Mouse (Mus musculus) heart, postnatal 0 days (tissue): ENCODE measurements around the gene Rsf1. TPM values are rescaled to one million over a fixed set of nuclear protein-coding genes. Genes with fewer than 3 reads are reported as not detected.
A peak's percentile ranks its signal among the peaks of the same experiment; 100 is the strongest.

Experiments used
- ATAC-seq: fragments of 200-750 bp; cut with Nextera tagmentation; 2 replicates; pipeline ENCODE4 v1.8.0; 2017; ENCODE audit warnings: low read depth, moderate number of reproducible peaks, moderate library complexity; ENCODE audit not compliant: insufficient read depth
- DNase-seq: peaks from one replicate; pipeline ENCODE4 v3.0.0-alpha.2; 2016; ENCODE audit warnings: low spot score
- H3K27ac ChIP-seq: fragments of 300-500 bp; sonication (generic); 2 replicates; pipeline ENCODE4 v1.5.1; 2014; ENCODE audit warnings: low read depth, mild to moderate bottlenecking
- H3K27me3 ChIP-seq: fragments of 300-500 bp; sonication (generic); 2 replicates; pipeline ENCODE4 v1.6.1; 2014; ENCODE audit warnings: low read length, mixed read lengths; ENCODE audit not compliant: control insufficient read depth, insufficient read depth
- H3K36me3 ChIP-seq: fragments of 300-500 bp; sonication (generic); replicated peaks from 2 replicates; pipeline ENCODE4 v1.6.1; 2014; ENCODE audit warnings: low read length, mixed read lengths; ENCODE audit not compliant: control insufficient read depth, insufficient read depth
- H3K4me1 ChIP-seq: fragments of 300-500 bp; sonication (generic); 2 replicates; pipeline ENCODE4 v1.6.1; 2014; ENCODE audit warnings: antibody characterized with exemption; ENCODE audit not compliant: control insufficient read depth, insufficient read depth
- H3K4me2 ChIP-seq: fragments of 300-500 bp; sonication (generic); 2 replicates; pipeline ENCODE4 v1.6.1; 2014; ENCODE audit warnings: low read depth, mild to moderate bottlenecking, low read length, moderate library complexity
- H3K4me3 ChIP-seq: fragments of 300-500 bp; sonication (generic); 2 replicates; pipeline ENCODE4 v1.5.1; 2014; ENCODE audit warnings: low read depth, low read length
- H3K9ac ChIP-seq: fragments of 300-500 bp; sonication (generic); replicated peaks from 2 replicates; pipeline ENCODE4 v1.6.1; 2014; ENCODE audit warnings: low read depth, low read length, mixed read lengths
- H3K9me3 ChIP-seq: fragments of 300-500 bp; sonication (generic); replicated peaks from 2 replicates; pipeline ENCODE4 v1.6.1; 2016; ENCODE audit warnings: low read length; ENCODE audit not compliant: control insufficient read depth
- CTCF ChIP-seq: IDR thresholded peaks from 2 replicates; pipeline ENCODE4 v1.5.1; 2016; ENCODE audit warnings: antibody characterized with exemption, control low read depth, low read depth
- EP300 ChIP-seq: IDR thresholded peaks from 2 replicates; pipeline ENCODE4 v1.6.1; 2016; ENCODE audit warnings: antibody characterized with exemption, low read depth
- WGBS: fragments of 180-500 bp; shearing (Covaris S2); extraction: QIAGEN DNeasy Blood & Tissue Kit; methylation state at CpG from one replicate; pipeline ENCODE4 v1.1.7; 2014; 5-methylcytosine and 5-hydroxymethylcytosine counted together
- polyA plus RNA-seq: library from polyadenylated mRNA; unstranded; fragments of >200 nt; fragmentation: Nextera tagmentation; extraction: Ambion mirVana; gene quantifications from 2 replicates; pipeline ENCODE4 v1.2.1, GENCODE M21; 2015
- total RNA-seq: library from RNA; depleted of rRNA; stranded (reverse); fragments of >200 nt; gene quantifications from 2 replicates; pipeline ENCODE4 v1.2.3, GENCODE M21; 2014; ENCODE audit warnings: low replicate concordance

The Rsf1 gene
- total and polyA plus RNA-seq, 2 experiments from 2014 or later: 7.6 to 10.6 TPM

DNA sequence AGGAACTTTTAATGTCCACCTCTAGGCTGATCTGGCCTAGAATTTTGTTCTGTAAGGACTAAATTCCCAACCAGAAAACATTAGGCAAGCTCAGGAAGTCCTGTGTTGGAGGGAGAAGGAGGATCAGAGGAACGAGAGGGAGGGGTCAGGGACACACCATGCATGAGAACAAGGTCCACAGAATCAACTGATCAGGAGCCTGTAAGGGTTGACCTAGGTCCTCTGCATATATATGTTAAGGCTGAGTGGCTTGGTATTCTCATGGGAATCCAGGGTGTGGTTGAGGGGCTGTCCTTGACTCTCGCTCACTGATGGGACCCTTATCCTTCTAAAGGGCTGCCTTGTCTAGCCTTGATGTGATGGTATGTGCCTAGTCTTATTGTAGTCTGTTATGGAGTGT is 16.1 kb upstream of the Rsf1 start:
- no peak overlapping the region for H3K4me3 ChIP-seq
- peaks cover 4% of the 10 kb centered on the region; the same call in 1 of the 2 replicates for H3K36me3 ChIP-seq
- no peak overlapping the region for H3K9ac ChIP-seq
- TF ChIP-seq EP300: no peak
- no peak for TF ChIP-seq CTCF
- WGBS: 74% methylated on average over 2 of the region's 2 CpGs
- DNase-seq (no peak), ATAC-seq (no peak)
- no peaks in the 10 kb centered on the region for H3K4me1 ChIP-seq
- H3K27ac ChIP-seq: no peak overlapping the region
- no peaks in the 10 kb centered on the region for H3K27me3 ChIP-seq
- H3K9me3 ChIP-seq: no peaks in the 10 kb centered on the region
- no peak overlapping the region for H3K4me2 ChIP-seq

DNA sequence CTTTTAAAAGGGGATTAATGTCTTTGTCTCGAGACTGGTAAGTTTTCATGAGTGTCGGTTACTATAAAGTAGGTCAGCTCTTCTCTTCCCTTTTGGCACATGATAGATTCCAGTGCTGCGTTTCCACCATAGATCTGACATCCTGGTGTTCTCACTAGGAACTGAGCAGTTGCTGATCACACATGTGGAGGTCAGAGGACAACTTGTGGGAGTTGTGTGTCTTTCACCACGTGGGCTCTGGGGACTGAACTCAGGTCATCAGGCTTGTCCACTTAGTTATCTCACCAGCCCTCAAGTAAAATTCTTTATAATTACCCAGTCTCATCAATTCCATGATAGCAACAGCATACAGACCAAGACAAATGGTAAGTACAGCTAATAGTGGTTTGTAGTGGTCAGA is 10.3 kb upstream of the Rsf1 start:
- H3K27me3 ChIP-seq: no peaks in the 10 kb centered on the region
- 72% methylated on average over 4 of the region's 4 CpGs for WGBS
- H3K27ac ChIP-seq: no peak overlapping the region
- ATAC-seq (no peak), DNase-seq (no peak)
- no peaks in the 10 kb centered on the region for H3K9me3 ChIP-seq
- no peak for TF ChIP-seq CTCF
- no peak for TF ChIP-seq EP300
- H3K4me3 ChIP-seq: no peak overlapping the region
- peaks cover 19% of the 10 kb centered on the region for H3K36me3 ChIP-seq
- H3K4me2 ChIP-seq: no peak overlapping the region
- no peaks in the 10 kb centered on the region for H3K4me1 ChIP-seq
- no peak overlapping the region for H3K9ac ChIP-seq

DNA sequence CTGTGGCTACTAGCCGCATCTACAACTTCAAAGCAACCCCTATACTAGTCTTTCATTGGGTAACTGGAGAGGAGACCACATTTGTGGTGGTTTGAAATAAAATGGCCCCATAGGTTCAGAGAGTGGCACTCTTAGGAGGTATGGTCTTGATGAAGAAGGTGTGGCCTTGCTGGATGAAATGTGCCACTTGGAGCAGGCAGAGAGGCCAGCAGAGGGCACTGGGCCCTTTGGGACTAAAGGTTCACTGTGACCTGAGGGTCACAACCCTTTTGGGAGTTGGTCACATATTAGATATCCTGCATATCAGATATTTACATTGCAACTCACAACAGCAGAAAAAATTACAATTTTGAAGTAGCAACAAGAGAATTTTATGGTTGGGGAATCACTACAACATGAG is 9.3 kb upstream of the Rsf1 start:
- DNase-seq: no peak
- no peaks in the 10 kb centered on the region for H3K4me1 ChIP-seq
- no peak overlapping the region for H3K4me2 ChIP-seq
- WGBS: 74% methylated on average over 1 of the region's 1 CpGs
- no peaks in the 10 kb centered on the region for H3K9me3 ChIP-seq
- peaks cover 26% of the 10 kb centered on the region for H3K36me3 ChIP-seq
- H3K27me3 ChIP-seq: no peaks in the 10 kb centered on the region
- H3K4me3 ChIP-seq: no peak overlapping the region
- peak; percentile 28 for TF ChIP-seq CTCF
- no peak for TF ChIP-seq EP300
- H3K27ac ChIP-seq: no peak overlapping the region
- H3K9ac ChIP-seq: no peak overlapping the region
- no peak for ATAC-seq

DNA sequence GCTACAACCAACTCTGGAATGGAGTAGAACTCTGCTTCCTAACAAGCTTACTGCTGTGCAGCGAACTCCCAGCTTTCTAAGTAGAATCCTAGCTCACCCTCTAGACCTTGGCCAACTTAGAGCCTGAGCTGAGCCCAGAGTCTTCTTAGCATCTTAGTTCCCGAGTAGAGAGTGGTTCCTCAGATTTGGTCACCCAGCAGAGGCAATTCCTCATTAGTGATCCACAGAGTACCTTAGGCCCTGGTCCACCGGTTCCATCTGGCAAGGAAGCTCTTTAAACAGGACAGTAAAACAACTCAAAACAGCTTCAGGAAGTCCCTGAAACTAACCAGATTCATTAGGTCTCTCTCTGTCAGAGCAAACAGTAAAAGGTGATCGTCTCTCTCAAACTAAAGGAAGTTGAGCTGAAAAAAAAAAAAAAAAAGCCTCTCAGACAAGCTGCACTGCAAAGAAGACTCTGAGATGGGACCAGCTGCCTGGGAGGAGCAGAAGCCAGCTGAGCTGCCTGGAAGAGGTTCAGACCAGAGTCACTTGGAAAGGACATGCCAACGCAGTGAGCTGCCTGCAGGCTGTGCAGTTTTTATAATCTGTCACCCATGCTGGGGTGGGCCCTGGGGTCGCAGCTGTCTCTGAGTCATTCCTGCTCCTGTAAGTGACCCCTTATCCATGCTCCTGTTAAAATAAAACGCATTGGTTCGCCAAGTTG is 1.2 kb upstream of the Rsf1 start:
- H3K36me3 ChIP-seq: peaks cover 24% of the 10 kb centered on the region
- peak; percentile 48 for DNase-seq
- H3K4me1 ChIP-seq: peaks cover 5% of the 10 kb centered on the region
- no peak for TF ChIP-seq EP300
- no peak for TF ChIP-seq CTCF
- H3K9ac ChIP-seq: peak overlapping the region; percentile 99
- no peaks in the 10 kb centered on the region for H3K27me3 ChIP-seq
- 27% methylated on average over 8 of the region's 8 CpGs for WGBS
- ATAC-seq: no peak
- no peaks in the 10 kb centered on the region for H3K9me3 ChIP-seq
- peak overlapping the region; percentile 97 for H3K4me3 ChIP-seq
- H3K4me2 ChIP-seq: peak overlapping the region; percentile 74
- H3K27ac ChIP-seq: peak overlapping the region; percentile 97

DNA sequence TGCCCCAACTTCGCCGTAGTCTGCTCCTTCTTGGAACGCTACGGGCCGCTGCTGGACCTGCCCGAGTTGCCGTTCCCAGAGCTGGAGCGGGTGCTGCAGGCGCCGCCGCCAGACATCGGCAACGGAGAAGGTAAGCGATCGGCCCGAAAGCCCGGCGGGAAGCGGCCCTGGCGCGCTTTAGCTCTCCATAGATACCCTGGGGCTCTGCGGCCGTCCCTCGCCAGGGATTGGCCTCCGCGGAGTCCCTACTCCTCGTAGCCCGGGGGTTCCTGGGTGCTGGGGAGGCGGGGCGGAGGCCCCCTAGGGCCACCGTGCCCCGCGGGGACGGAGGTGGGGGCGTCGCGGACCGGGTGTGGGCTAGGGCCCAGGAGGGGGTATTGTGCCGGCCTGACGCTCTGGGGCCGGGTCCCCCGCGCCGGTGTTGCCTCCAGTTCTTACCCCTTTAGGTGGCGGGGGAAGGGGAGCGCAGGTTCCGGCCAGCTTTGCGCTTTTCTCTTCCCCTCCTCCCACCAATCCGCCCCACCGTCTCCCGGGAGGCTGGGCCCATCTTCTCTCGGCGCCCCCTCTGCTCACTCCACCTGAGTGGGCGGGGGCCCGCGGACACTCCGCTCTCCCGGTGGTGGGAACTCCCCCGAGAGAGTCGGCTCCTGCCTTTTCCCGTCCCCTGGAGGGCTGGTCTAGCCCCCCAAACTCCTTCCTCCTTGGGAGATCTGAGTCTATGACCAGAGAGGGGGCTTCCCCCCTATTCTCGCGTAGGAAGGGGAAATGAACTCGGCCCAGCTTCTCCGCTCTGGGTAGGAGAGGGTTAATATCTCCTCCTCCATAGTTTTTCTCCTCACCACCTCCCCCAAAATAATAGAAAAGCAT is 520 bp downstream of the Rsf1 start:
- H3K9ac ChIP-seq: peak overlapping the region; percentile 99
- H3K36me3 ChIP-seq: peaks cover 10% of the 10 kb centered on the region
- DNase-seq: peak; percentile 15
- ATAC-seq: peak; percentile 11
- H3K9me3 ChIP-seq: no peaks in the 10 kb centered on the region
- TF ChIP-seq CTCF (no peak), EP300 (peak; percentile 9; the same call in 1 of the 2 replicates)
- H3K27ac ChIP-seq: peak overlapping the region; percentile 97
- peak overlapping the region; percentile 78 for H3K4me2 ChIP-seq
- peaks cover 5% of the 10 kb centered on the region for H3K4me1 ChIP-seq
- WGBS: under 1% methylated on average over 57 of the region's 65 CpGs
- no peaks in the 10 kb centered on the region for H3K27me3 ChIP-seq
- peak overlapping the region; percentile 97 for H3K4me3 ChIP-seq
